Comparison of ENCODE assay signal across 7 mouse cellular contexts in genomic region chr7:45092048-45092447, GRCm38 (mm10). TPM values are rescaled to one million over a fixed set of nuclear protein-coding genes. Genes with fewer than 3 reads are reported as not detected.
DNase-seq lines count a peak whose midpoint lies in the region; ATAC-seq and TF ChIP-seq lines count a peak whose summit lies in the region.

Gene Rcn3, minus strand, starts transcription at chr7:45092221.

- H3K9me3 ChIP-seq in MEL (replicated peaks; ENCODE audit: insufficient read depth, low read length), result no peaks in the 10 kb centered on the region
- H3K9me3 ChIP-seq in heart, embryonic 13.5 days, result no peaks in the 10 kb centered on the region
- H3K9me3 ChIP-seq in kidney, embryonic 16.5 days (ENCODE audit: low read length), result no peaks in the 10 kb centered on the region

- H3K27me3 ChIP-seq in MEL (ENCODE audit: control insufficient read depth in 1 of 2, insufficient read depth in 2 of 2, low read length in 2 of 2), result no peaks in the 10 kb centered on the region
- H3K27me3 ChIP-seq in heart, embryonic 13.5 days (replicated peaks), result no peaks in the 10 kb centered on the region
- H3K27me3 ChIP-seq in kidney, embryonic 16.5 days (ENCODE audit: insufficient read depth, low read length), result no peaks in the 10 kb centered on the region

- TF ChIP-seq POLR2A in MEL (IDR thresholded peaks at IDR 0.05; ENCODE audit: control insufficient read depth in 1 of 2, insufficient read depth in 1 of 2, low read depth in 1 of 2, low read length in 2 of 2, poor library complexity in 1 of 2), result peak in 1 of 2 experiments; percentile 37; a peak in 1 of 4 replicates
- peak; percentile 93 for TF ChIP-seq POLR2A in embryonic fibroblast, embryonic 13.5 days (IDR thresholded peaks at IDR 0.05; ENCODE audit: low read depth, low read length)

- no peak for TF ChIP-seq EP300 in MEL (IDR thresholded peaks at IDR 0.05; ENCODE audit: low read depth in 1 of 2, low read length in 2 of 2)

- WGBS in heart, embryonic 13.5 days, result under 1% methylated on average over 16 of the region's 16 CpGs
- under 1% methylated on average over 16 of the region's 16 CpGs for WGBS in kidney, embryonic 16.5 days

- no peak for TF ChIP-seq RAD21 in MEL (IDR thresholded peaks at IDR 0.05; ENCODE audit: low read depth, low read length)

- H3K36me3 ChIP-seq in MEL (ENCODE audit: control insufficient read depth in 1 of 2, insufficient read depth in 2 of 2, low read length in 2 of 2), result peaks cover 0 to 12% of the 10 kb centered on the region in 2 experiments; a peak in 2 of 4 replicates
- H3K36me3 ChIP-seq in heart, embryonic 13.5 days, result peaks cover 30% of the 10 kb centered on the region
- peaks cover 23% of the 10 kb centered on the region for H3K36me3 ChIP-seq in kidney, embryonic 16.5 days (ENCODE audit: insufficient read depth, low read length)

- H3K27ac ChIP-seq in MEL (ENCODE audit: control insufficient read depth, low read depth, low read length), result peak within 1 kb of the TSS; percentile 68
- peak within 1 kb of the TSS; percentile 85 for H3K27ac ChIP-seq in embryonic fibroblast, embryonic 13.5 days (ENCODE audit: insufficient read depth, low read length)
- peak within 1 kb of the TSS; percentile 90 for H3K27ac ChIP-seq in heart, embryonic 13.5 days (replicated peaks)
- peak within 1 kb of the TSS; percentile 90 for H3K27ac ChIP-seq in kidney, embryonic 16.5 days (ENCODE audit: low read length)

- H3K4me3 ChIP-seq in MEL (ENCODE audit: control insufficient read depth in 1 of 2, insufficient read depth in 1 of 2, low read depth in 2 of 2, low read length in 2 of 2), result peak within 1 kb of the TSS; percentile 50 to 72
- H3K4me3 ChIP-seq in embryonic fibroblast, embryonic 13.5 days (ENCODE audit: insufficient read depth, low read length), result peak within 1 kb of the TSS; percentile 60
- peak within 1 kb of the TSS; percentile 62 for H3K4me3 ChIP-seq in heart, embryonic 13.5 days
- H3K4me3 ChIP-seq in kidney, embryonic 16.5 days (ENCODE audit: low read length), result peak within 1 kb of the TSS; percentile 67

- peak within 1 kb of the TSS; percentile 60 for H3K9ac ChIP-seq in MEL (ENCODE audit: control insufficient read depth, low read depth, low read length, poor library complexity, severe bottlenecking)
- peak within 1 kb of the TSS; percentile 91 for H3K9ac ChIP-seq in heart, embryonic 13.5 days
- peak within 1 kb of the TSS; percentile 85 for H3K9ac ChIP-seq in kidney, embryonic 16.5 days (replicated peaks; ENCODE audit: low read length)

- DNase-seq in MEL (ENCODE audit: low read depth, low spot score) (peak; percentile 96), adipocyte (ENCODE audit: low spot score) (peak; percentile 60)
- peak; percentile 63 for DNase-seq in lung, postnatal 25 days (ENCODE audit: low spot score)
- peak; percentile 62 for DNase-seq in retina, postnatal 7 days (ENCODE audit: low read depth, low spot score)

- peak within 1 kb of the TSS; percentile 71 for H3K4me2 ChIP-seq in heart, embryonic 13.5 days
- H3K4me2 ChIP-seq in kidney, embryonic 16.5 days (replicated peaks; ENCODE audit: low read depth, low read length), result peak within 1 kb of the TSS; percentile 81

- TF ChIP-seq CTCF in MEL (IDR thresholded peaks at IDR 0.05 in 2 of 3, conservative IDR thresholded peaks at IDR 0.05 in 1 of 3; ENCODE audit: control insufficient read depth in 1 of 3, insufficient read depth in 1 of 3, low read depth in 2 of 3, low read length in 3 of 3, poor library complexity in 1 of 3, severe bottlenecking in 1 of 3), result no peak
- TF ChIP-seq CTCF in embryonic fibroblast, embryonic 13.5 days (IDR thresholded peaks at IDR 0.05; ENCODE audit: borderline replicate concordance, insufficient read depth, low read length), result no peak

- H3K79me2 ChIP-seq in MEL (ENCODE audit: control insufficient read depth, insufficient read depth, low read length, poor library complexity), result no peaks in the 10 kb centered on the region; the same call in 1 of the 2 replicates

- peaks cover 2 to 16% of the 10 kb centered on the region in 2 experiments for H3K4me1 ChIP-seq in MEL (ENCODE audit: control insufficient read depth in 1 of 2, insufficient read depth in 2 of 2, low read length in 2 of 2)
- peaks cover 5% of the 10 kb centered on the region; the same call in 1 of the 2 replicates for H3K4me1 ChIP-seq in embryonic fibroblast, embryonic 13.5 days (ENCODE audit: control insufficient read depth, insufficient read depth, low read length)
- H3K4me1 ChIP-seq in heart, embryonic 13.5 days, result peaks cover 28% of the 10 kb centered on the region
- peaks cover 31% of the 10 kb centered on the region for H3K4me1 ChIP-seq in kidney, embryonic 16.5 days (ENCODE audit: insufficient read depth, low read length)

- peak; percentile 73 for ATAC-seq in heart, embryonic 13.5 days (ENCODE audit: extremely low read depth, insufficient number of reproducible peaks, low FRiP score, low TSS enrichment)
- ATAC-seq in kidney, embryonic 16.5 days (ENCODE audit: low FRiP score, low TSS enrichment), result peak; percentile 91

TF ChIP-seq in MEL, 35 proteins besides CTCF, POLR2A, EP300 and RAD21:
- TF ChIP-seq MAFK (IDR thresholded peaks at IDR 0.05; ENCODE audit: borderline replicate concordance, low read depth, low read length), result no peak
- no peak for TF ChIP-seq ELF1 (IDR thresholded peaks at IDR 0.05; ENCODE audit: low read depth, low read length)
- TF ChIP-seq TBP (IDR thresholded peaks at IDR 0.05; ENCODE audit: low read depth, low read length), result peak; percentile 66; the same call in 1 of the 2 replicates
- peak; percentile 46; the same call in 1 of the 2 replicates for TF ChIP-seq NRF1 (IDR thresholded peaks at IDR 0.05; ENCODE audit: insufficient read depth, low read depth, low read length, poor library complexity, severe bottlenecking)
- no peak for TF ChIP-seq NELFE (IDR thresholded peaks at IDR 0.05; ENCODE audit: low read depth, low read length)
- peak; percentile 50; the same call in 1 of the 2 replicates for TF ChIP-seq KAT2A (conservative IDR thresholded peaks at IDR 0.05; ENCODE audit: low read depth, low read length)
- TF ChIP-seq MAZ (IDR thresholded peaks at IDR 0.05; ENCODE audit: low read depth, low read length), result peak; percentile 58; the same call in 1 of the 2 replicates
- TF ChIP-seq MAX (IDR thresholded peaks at IDR 0.05; ENCODE audit: low read length), result peak; percentile 54; the same call in 1 of the 2 replicates
- 0 out of 2 replicates have a peak, but pooled peaks have one; percentile 52 for TF ChIP-seq SIN3A (IDR thresholded peaks at IDR 0.05; ENCODE audit: low read length)
- TF ChIP-seq HCFC1 (IDR thresholded peaks at IDR 0.05; ENCODE audit: low read depth, low read length), result peak; percentile 97
- TF ChIP-seq GATA1 (IDR thresholded peaks at IDR 0.05; ENCODE audit: low read depth, low read length), result peak; percentile 66
- TF ChIP-seq ZNF384 (IDR thresholded peaks at IDR 0.05; ENCODE audit: low read depth, low read length), result no peak
- no peak for TF ChIP-seq JUND (IDR thresholded peaks at IDR 0.05; ENCODE audit: low read depth, low read length)
- no peak for TF ChIP-seq POLR2AphosphoS2 (IDR thresholded peaks at IDR 0.05; ENCODE audit: low read length)
- no peak for TF ChIP-seq POLR2AphosphoS5 (IDR thresholded peaks at IDR 0.05; ENCODE audit: borderline replicate concordance, low read depth, low read length)
- no peak for TF ChIP-seq MEF2A (IDR thresholded peaks at IDR 0.05; ENCODE audit: extremely low read depth, insufficient replicate concordance, low read depth, low read length, poor library complexity, severe bottlenecking)
- no peak; the same call in 1 of the 2 replicates for TF ChIP-seq MYC (IDR thresholded peaks at IDR 0.05; ENCODE audit: low read depth, low read length)
- no peak for TF ChIP-seq TAL1 (IDR thresholded peaks at IDR 0.05; ENCODE audit: low read length)
- TF ChIP-seq GABPA (IDR thresholded peaks at IDR 0.05; ENCODE audit: low read depth, low read length), result no peak
- TF ChIP-seq ETS1 (IDR thresholded peaks at IDR 0.05; ENCODE audit: low read depth, low read length), result no peak
- 0 out of 2 replicates have a peak, but pooled peaks have one; percentile 21 for TF ChIP-seq MXI1 (IDR thresholded peaks at IDR 0.05; ENCODE audit: low read depth, low read length)
- TF ChIP-seq CHD1 (IDR thresholded peaks at IDR 0.05; ENCODE audit: low read depth, low read length), result no peak
- TF ChIP-seq MYB (IDR thresholded peaks at IDR 0.05; ENCODE audit: low read depth, low read length), result no peak
- TF ChIP-seq TCF12 (IDR thresholded peaks at IDR 0.05; ENCODE audit: low read depth, low read length), result peak; percentile 16; the same call in 1 of the 2 replicates

RNA-seq across cellular contexts. Expression of gene Rcn3, which starts in this region (rescaled TPM):
- total RNA-seq in MEL (2012; rRNA removed), result 16.0 and 29.3 TPM in 2 replicates
- 10 to 100 TPM in 1 of 2 experiments, not detected in 1; 43.0 TPM for polyA plus RNA-seq in MEL (2012; ENCODE audit: insufficient read depth in 1 of 2, insufficient read length in 2 of 2, low read depth in 1 of 2, low replicate concordance in 2 of 2, missing spikeins in 1 of 2)
- polyA plus RNA-seq in embryonic fibroblast, embryonic 13.5 days (2011; ENCODE audit: insufficient read length, low read depth, missing spikeins), result 439 and 601 TPM in 2 replicates
- 271 and 277 TPM in 2 replicates for polyA plus RNA-seq in heart, embryonic 13.5 days (2015; fragmentation: Nextera tagmentation; extraction: Ambion mirVana)
- polyA plus RNA-seq in kidney, embryonic 16.5 days (2015; fragmentation: Nextera tagmentation; extraction: Ambion mirVana), result 352 and 369 TPM in 2 replicates

Comparison
In these comparisons a context has a peak if more than half of its experiments do, and no peak if none do; other contexts are left out.
1. Peak in every context shown above with its lines: DNase-seq, ATAC-seq, H3K4me3 ChIP-seq and H3K27ac ChIP-seq.